8 mouse cellular contexts compared by ENCODE assay signal in the genomic region with DNA sequence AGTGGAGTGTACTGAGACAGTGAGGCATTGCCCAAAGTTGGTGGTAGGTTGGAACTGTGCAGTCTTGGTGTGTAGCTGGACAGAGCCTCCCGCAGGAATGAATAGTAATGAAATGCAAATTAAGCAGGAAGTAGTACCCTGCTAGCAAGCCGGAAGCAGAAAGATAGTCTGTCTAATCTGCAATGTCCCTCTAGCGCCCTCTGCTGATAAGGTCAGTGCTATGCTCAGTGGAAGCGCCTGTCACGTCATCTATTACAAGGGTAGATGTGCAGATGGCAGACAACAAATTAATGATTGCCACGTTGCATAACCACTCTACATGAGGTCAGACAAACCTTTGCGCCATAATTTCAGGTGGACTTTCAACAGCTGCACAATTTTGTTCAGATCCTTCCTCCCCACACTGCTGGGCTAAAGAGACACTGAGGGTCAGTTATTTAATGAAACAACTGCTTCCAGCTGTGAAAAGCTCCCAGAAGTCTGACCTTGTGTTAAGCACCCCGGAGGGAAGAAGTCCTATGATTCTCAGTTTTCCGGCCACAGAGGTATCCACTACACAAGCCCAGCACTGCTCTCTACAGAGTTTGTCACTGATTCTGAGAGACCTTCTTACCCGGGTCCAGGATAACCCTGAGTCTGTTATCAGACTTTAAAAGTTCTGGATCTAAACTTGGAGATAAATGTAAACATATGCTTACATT.
DNase-seq lines count a peak whose midpoint lies in the region; ATAC-seq and TF ChIP-seq lines count a peak whose summit lies in the region.

No protein-coding gene starts in this region.

- H3K27ac ChIP-seq in heart, adult 2 months, result no peak overlapping the region
- H3K27ac ChIP-seq in heart, embryonic 11.5 days (ENCODE audit: low read depth, low read length), result no peak overlapping the region
- H3K27ac ChIP-seq in ES-Bruce4 (ENCODE audit: insufficient read depth, low read length), result no peak overlapping the region
- no peak overlapping the region for H3K27ac ChIP-seq in cortical plate, adult 2 months (ENCODE audit: insufficient read depth, low read length)
- H3K27ac ChIP-seq in kidney, embryonic 16.5 days (ENCODE audit: low read length), result no peak overlapping the region

- no peak overlapping the region for H3K4me2 ChIP-seq in heart, embryonic 11.5 days
- no peak overlapping the region for H3K4me2 ChIP-seq in kidney, embryonic 16.5 days (replicated peaks; ENCODE audit: low read depth, low read length)

- H3K9me3 ChIP-seq in heart, embryonic 11.5 days (replicated peaks; ENCODE audit: control insufficient read depth, low read length), result no peaks in the 10 kb centered on the region; the same call in 1 of the 2 replicates
- H3K9me3 ChIP-seq in ES-Bruce4 (replicated peaks; ENCODE audit: control insufficient read depth, insufficient read depth, low read length, poor library complexity, severe bottlenecking), result 0 out of 2 replicates have a peak, but pooled peaks cover 2% of the 10 kb centered on the region
- H3K9me3 ChIP-seq in kidney, embryonic 16.5 days (ENCODE audit: low read length), result peaks cover 9% of the 10 kb centered on the region

- ATAC-seq in heart, embryonic 11.5 days (replicated peaks; ENCODE audit: insufficient number of reproducible peaks, low FRiP score, low TSS enrichment), result no peak
- peak; percentile 65 for ATAC-seq in kidney, embryonic 16.5 days (ENCODE audit: low FRiP score, low TSS enrichment)

- TF ChIP-seq EP300 in heart, adult 2 months (IDR thresholded peaks at IDR 0.05; ENCODE audit: insufficient read depth, low read depth, low read length), result no peak
- TF ChIP-seq EP300 in ES-Bruce4 (IDR thresholded peaks at IDR 0.05; ENCODE audit: insufficient read depth, low read depth, low read length), result no peak

- TF ChIP-seq POLR2A in heart, adult 2 months (IDR thresholded peaks at IDR 0.05; ENCODE audit: insufficient read depth, low read depth, low read length), result no peak
- TF ChIP-seq POLR2A in ES-Bruce4 (IDR thresholded peaks at IDR 0.05; ENCODE audit: insufficient read depth, low read length), result no peak
- no peak for TF ChIP-seq POLR2A in cortical plate, adult 2 months (IDR thresholded peaks at IDR 0.05; ENCODE audit: extremely low read depth, insufficient read depth, low read length)

- H3K4me3 ChIP-seq in heart, adult 2 months, result no peak overlapping the region
- no peak overlapping the region for H3K4me3 ChIP-seq in heart, embryonic 11.5 days (ENCODE audit: low read depth, low read length)
- no peak overlapping the region for H3K4me3 ChIP-seq in ES-Bruce4 (ENCODE audit: low read depth, low read length)
- no peak overlapping the region for H3K4me3 ChIP-seq in cortical plate, adult 2 months (ENCODE audit: insufficient read depth, low read length)
- no peak overlapping the region for H3K4me3 ChIP-seq in kidney, embryonic 16.5 days (ENCODE audit: low read length)

- H3K79me2 ChIP-seq in heart, adult 2 months (replicated peaks; ENCODE audit: control insufficient read depth, insufficient read depth, low read length), result no peaks in the 10 kb centered on the region

- H3K4me1 ChIP-seq in heart, adult 2 months (ENCODE audit: control insufficient read depth, insufficient read depth, low read length), result no peaks in the 10 kb centered on the region
- H3K4me1 ChIP-seq in heart, embryonic 11.5 days (ENCODE audit: control insufficient read depth, insufficient read depth, low read length), result no peaks in the 10 kb centered on the region
- no peaks in the 10 kb centered on the region for H3K4me1 ChIP-seq in ES-Bruce4 (ENCODE audit: control insufficient read depth, insufficient read depth, low read length)
- H3K4me1 ChIP-seq in cortical plate, adult 2 months (ENCODE audit: control insufficient read depth, insufficient read depth, low read length), result no peaks in the 10 kb centered on the region
- H3K4me1 ChIP-seq in kidney, embryonic 16.5 days (ENCODE audit: insufficient read depth, low read length), result no peaks in the 10 kb centered on the region

- peak; percentile 42 for TF ChIP-seq CTCF in heart, adult 2 months (IDR thresholded peaks at IDR 0.05)
- TF ChIP-seq CTCF in ES-Bruce4 (IDR thresholded peaks at IDR 0.05; ENCODE audit: low read depth, low read length), result peak; percentile 63
- peak; percentile 54 for TF ChIP-seq CTCF in cortical plate, adult 2 months (IDR thresholded peaks at IDR 0.05; ENCODE audit: extremely low read depth, insufficient read depth, low read length)

- intact Hi-C loops in heart, adult 2 months (cut with DNase I), result no loop called here

- H3K9ac ChIP-seq in heart, adult 2 months (ENCODE audit: low read depth, low read length), result no peak overlapping the region
- no peak overlapping the region for H3K9ac ChIP-seq in heart, embryonic 11.5 days (ENCODE audit: low read depth, low read length)
- H3K9ac ChIP-seq in ES-Bruce4 (ENCODE audit: low read depth, poor library complexity, severe bottlenecking), result no peak overlapping the region
- H3K9ac ChIP-seq in kidney, embryonic 16.5 days (replicated peaks; ENCODE audit: low read length), result no peak overlapping the region

- 60% methylated on average over 10 of the region's 10 CpGs for WGBS in heart, adult 2 months
- WGBS in heart, embryonic 11.5 days (ENCODE audit: insufficient replicate concordance), result 57% methylated on average over 10 of the region's 10 CpGs
- WGBS in kidney, embryonic 16.5 days, result 61% methylated on average over 10 of the region's 10 CpGs

- H3K36me3 ChIP-seq in heart, adult 2 months (ENCODE audit: control insufficient read depth, insufficient read depth, low read length), result no peaks in the 10 kb centered on the region
- no peaks in the 10 kb centered on the region for H3K36me3 ChIP-seq in heart, embryonic 11.5 days (ENCODE audit: control insufficient read depth, insufficient read depth, low read length)
- H3K36me3 ChIP-seq in ES-Bruce4 (ENCODE audit: control insufficient read depth, insufficient read depth, low read length, poor library complexity, severe bottlenecking), result no peaks in the 10 kb centered on the region
- no peaks in the 10 kb centered on the region for H3K36me3 ChIP-seq in kidney, embryonic 16.5 days (ENCODE audit: insufficient read depth, low read length)

- no peaks in the 10 kb centered on the region for H3K27me3 ChIP-seq in heart, adult 2 months (ENCODE audit: control insufficient read depth, insufficient read depth, low read length)
- H3K27me3 ChIP-seq in heart, embryonic 11.5 days (ENCODE audit: control insufficient read depth, insufficient read depth, low read length), result no peaks in the 10 kb centered on the region
- H3K27me3 ChIP-seq in ES-Bruce4 (ENCODE audit: control insufficient read depth, insufficient read depth, low read length, poor library complexity, severe bottlenecking), result no peaks in the 10 kb centered on the region
- H3K27me3 ChIP-seq in kidney, embryonic 16.5 days (ENCODE audit: insufficient read depth, low read length), result no peaks in the 10 kb centered on the region

- DNase-seq in heart, adult 2 months, result no peak
- peak; percentile 64 for DNase-seq in lung, postnatal 14 days
- no peak for DNase-seq in B cell, adult 2 months
- no peak for DNase-seq in urinary bladder, adult 18-20 months (ENCODE audit: low spot score in 2 of 2)
